Mouse (Mus musculus) cerebral cortex, adult 2 months (tissue): ENCODE measurements around the gene Gm13889.

Experiments
- WGBS: fragments of 180-500 bp; shearing (Covaris S2); methylation state at CpG from one replicate; pipeline ENCODE4 v1.1.7; 2018; 5-methylcytosine and 5-hydroxymethylcytosine counted together

The Gm13889 gene

DNA sequence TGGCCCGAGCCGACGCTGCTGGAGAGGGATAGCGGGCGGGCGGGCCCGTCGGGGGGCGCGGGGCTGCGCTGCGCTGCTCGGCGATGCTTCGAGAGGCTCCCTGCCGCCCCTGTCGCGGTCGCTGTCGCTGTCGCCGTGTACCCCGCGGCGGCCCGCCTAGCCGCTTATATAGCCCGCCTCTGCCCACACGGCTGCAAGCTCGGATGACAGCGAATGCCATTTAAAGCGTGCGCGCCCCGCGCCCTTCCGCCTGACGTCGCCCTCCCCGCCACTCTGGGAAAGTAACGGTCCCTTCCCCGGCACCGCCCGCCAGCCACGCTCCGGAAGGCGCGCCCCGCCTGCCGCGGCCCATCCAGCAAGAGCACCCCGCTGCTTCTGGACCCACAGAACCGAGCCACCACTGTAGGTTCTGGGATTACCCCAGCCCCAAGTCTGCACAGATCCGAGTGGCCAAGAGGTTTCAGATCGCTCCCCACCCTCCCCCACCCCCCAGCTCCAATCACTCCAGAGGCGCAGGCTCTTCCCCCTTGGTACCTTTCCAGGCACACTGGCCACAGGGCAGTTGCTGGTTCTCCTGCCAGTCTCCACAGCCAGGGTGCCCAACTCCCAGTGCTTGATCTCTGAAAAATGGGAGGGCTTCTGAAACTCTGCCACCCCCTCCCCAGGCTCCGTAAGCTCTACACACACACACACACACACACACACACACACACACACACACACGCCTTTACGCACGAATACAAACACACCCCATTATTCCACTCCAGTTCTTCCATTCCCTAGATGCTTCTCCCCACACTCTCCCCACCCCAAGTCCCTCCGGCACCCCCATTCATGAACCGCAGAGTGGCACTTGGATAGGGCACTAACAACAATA lies at the start of gene Gm13889:
Gene Gm13889 (minus strand): TSS at position 294 of the 877 bp plus-strand sequence.
- WGBS: 4% methylated on average over 61 of the region's 62 CpGs

DNA sequence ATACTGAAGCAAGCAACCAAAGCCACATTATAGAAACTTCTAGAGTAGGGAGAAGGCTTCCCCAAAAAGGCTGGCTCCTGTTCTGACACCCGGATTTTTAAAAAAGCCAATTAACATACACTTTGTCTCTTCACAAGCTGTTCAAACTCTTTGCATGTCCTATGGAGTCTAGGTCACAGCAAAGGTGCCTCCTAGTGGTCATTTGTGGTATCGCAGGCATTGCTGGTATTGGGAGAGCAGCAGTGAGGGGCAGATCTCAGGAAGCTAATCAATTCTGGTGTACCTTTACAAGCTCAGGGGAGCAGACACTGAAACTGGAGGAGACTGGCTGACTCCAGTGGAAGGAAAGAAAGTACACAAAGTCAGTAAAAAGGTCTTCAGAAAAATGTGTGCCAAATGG lies 45.3 kb upstream of the Gm13889 start:
- 1% methylated on average over 2 of the region's 2 CpGs for WGBS

DNA sequence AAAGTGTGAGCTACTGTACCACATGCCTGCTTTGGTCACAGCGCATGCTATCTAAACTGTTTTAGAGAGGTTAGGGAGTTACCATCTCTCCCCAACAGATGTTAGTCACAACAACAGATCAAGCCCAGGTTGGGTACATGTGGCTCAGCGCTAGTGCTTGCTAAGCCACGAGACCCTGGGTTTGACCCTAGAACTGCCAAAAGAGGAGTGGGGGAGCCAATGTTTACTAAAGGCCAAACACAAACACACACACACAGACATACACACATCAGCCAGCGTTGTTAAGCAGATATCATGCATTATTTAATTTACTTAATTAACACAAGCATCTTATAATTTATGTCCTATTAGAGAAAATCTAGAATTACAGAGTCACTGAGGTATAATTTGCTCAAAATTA lies 44.9 kb upstream of the Gm13889 start:
- 71% methylated on average over 4 of the region's 4 CpGs for WGBS

GRCm38 (mm10) chr2:94001411-94001810 lies 44.4 kb upstream of the Gm13889 start:
- 86% methylated on average over 6 of the region's 6 CpGs for WGBS

DNA sequence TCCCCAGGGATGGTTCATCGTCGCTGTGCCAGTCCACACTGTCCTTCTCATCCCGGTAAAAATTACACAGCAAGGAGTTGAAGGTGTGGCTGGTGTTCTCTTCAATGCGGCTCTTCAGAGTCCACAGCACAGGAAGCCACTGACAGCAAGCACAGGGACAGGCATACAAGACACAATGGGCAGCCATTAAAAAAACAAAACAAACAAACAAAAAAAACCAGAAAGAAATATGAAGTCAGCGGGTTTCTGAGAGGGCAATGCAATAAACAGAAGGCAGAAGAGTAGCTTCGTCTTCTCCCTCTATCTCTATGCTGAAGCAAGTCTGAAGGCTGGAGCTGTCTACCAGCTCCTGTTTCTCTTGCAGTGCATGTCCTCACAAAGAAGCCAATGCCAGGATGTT lies 39.3 kb upstream of the Gm13889 start, which contains the start of gene Gm27027:
Gene Gm27027 (minus strand): TSS at position 101 of the 400 bp plus-strand sequence.
- WGBS: 88% methylated on average over 6 of the region's 6 CpGs

DNA sequence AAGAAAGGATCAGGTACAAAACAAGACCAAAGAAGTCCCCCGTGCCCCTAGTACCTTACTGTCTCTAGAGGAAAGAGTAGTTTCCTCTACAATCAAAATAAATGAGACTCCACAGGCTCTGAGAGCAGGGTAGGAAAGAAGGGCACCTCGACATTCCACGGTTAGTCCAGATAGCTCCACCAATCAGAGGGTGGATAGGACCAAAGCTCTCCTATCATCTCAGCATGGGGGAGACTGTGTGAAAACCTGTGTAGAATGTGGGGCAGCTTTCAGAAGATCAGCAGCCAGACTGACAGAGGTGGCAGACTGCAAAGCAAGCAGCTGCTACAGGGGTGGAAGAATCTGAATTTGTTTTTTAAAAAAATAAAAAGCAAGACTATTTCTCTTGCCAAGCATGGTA lies 35.8 kb upstream of the Gm13889 start:
- WGBS: 25% methylated on average over 3 of the region's 3 CpGs

- WGBS: 21% methylated on average over 5 of the region's 5 CpGs
These were observed 35.3 kb upstream of the Gm13889 start for GRCm38 (mm10) chr2:93992259-93992658.

DNA sequence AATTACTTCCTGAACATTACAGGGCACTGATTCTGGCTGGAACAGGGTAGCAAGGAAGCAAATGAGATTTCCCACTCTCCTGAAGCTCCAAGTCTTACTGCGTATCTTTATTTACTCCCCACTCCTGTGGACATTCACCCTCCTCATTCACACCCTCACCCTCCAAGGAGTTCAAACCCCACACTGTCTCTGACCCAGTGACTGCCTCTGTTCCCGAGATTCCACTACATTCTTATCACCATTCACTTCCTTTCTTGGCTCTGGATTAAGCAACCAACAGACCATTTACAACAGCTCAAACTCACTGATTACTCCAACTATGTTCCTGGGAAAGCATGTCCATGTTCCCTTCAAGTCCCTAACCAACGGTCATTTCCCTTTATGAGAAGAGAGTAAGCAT lies 34.3 kb upstream of the Gm13889 start:
- 80% methylated on average over 3 of the region's 3 CpGs for WGBS

- 93% methylated on average over 2 of the region's 2 CpGs for WGBS
These were observed 31.4 kb upstream of the Gm13889 start for GRCm38 (mm10) chr2:93988440-93988839.

DNA sequence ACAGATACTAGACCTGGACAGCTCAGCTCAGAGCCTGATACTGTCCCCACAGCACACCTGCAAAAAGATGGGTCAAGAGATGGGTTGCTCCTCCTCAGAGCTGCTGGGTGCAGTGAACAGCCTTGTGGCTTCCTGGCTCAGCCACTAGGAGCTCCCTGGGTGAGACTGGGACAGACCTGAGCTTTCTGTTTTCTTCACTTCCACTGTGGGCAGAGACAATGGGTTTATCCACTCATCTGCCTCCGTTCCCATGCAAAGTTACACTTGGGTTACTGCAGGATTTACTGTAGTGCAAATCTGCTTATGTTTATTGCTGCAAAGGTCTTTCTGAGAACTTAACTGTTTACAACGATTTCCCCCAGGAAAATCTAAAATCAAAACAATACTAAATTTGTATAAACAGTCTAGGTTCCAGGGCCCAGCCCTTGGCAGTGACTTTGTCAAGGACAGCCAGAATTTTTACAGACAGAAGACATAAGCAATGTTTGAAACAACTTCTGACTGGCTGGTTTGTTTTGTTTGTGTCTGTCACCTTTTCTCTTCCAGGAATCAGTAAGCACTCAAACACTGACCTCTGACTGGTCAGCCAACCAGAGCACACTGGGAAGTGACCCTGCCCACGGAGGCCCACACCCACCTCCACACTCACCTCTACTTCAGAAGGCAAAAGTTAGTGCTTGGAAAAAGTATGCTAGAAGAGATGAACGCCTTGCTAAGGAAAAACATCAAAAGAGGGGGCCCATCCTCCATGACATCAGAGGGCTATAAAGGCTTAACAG lies 25.6 kb upstream of the Gm13889 start:
- 76% methylated on average over 4 of the region's 4 CpGs for WGBS

GRCm38 (mm10) chr2:93979249-93980120 lies 22.5 kb upstream of the Gm13889 start:
- 72% methylated on average over 7 of the region's 7 CpGs for WGBS

DNA sequence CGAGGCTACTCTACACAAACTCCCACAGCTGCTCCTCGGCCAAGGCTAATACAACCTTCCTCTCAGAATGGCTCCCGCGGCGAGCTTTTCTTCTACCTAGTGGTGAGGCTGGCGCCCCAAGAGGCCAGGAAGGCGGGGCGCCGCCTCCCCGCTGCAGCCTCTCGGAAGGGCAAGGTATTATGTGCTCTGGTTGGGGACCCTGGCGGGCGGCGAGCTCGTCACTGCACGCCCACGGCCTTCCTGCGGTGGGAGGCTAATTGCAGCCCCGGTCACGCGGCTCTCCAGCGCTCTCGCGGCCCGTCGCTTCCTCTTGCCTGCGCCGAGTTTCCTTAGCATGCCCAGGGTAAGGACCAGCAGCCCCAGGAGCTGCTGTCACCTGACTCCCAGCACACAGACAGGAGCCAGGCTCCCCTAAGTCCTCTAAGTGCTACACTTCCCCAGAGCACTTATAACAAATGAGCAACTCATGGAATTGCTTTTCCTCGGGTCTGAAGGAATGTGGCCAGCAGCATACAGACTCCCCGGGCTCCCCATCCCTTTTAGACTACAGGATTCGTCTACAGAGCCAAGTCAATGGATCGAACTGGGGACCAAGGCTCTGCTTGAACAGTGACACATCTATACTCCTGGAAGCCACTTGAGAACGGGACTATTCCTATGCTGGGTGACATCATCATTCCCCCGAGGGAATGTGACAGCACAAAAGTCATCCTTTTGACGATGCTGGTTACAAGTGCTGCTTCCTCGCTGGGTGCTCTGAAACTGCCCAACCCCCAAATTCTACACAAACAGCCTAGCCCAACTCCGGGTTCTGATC lies 19.6 kb upstream of the Gm13889 start:
- 2% methylated on average over 37 of the region's 37 CpGs for WGBS

DNA sequence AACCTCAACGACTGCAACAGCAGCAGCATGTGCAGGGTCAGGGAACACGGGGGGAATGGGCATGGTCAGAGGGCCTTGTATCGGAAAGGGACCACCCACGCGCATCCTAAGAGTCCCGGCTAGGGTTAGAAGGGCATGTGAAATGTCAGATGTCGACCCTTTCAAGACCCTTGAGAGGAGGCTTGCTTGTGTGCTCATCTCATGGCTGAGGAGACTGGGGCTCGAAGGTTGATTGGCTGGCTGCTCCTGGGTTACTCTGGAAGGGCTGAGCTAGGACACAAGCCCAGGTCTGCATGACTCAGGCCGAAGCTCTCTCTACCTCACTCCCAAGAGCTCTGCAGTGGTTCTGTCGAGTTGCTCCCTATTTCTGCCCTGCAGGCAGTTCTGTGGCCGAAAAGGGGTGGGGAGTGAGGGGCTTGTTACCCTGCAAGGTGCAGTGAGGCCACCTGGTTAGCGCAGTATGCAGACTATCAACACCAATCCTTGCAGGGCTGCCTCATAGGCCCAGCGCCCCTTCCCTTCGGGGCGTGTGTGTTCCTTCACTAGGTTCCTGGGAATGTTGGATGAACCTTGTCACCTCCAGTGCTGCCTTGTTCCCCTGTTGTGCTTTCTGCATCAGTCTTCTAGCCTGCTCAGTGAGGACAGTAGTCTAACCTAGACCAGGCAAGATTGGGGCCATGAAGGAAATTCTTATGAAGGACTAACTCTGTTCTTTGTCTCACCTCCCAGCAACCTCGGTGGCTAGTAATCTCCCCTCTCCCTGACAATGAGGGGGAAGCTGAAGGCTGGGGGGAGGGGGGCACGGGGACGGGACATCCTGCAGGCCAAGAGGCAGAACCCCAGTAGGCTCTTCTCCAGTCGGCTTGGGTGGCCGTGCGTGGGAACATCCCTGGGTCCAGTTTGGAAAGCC lies 18.8 kb upstream of the Gm13889 start:
- 49% methylated on average over 21 of the region's 21 CpGs for WGBS

DNA sequence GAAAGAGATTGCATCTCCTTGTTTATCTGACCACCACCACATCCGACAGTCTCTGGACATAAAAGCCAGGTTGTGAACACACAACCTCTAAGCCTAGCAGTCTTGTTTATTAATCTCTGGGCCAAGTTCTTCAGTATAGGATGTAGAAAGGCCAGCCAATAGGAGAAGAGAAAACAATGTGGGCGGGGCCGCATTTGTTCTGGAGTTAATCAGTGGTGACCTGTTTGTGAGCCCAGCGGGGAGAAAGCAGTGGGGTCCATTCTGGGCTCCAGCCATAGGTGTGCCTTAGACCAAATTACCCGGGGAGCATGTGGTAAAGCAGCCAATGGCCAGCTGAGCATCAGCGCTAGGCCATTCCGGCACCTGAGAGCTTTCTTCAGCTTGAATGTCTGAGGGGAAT lies 18.0 kb upstream of the Gm13889 start:
- WGBS: 74% methylated on average over 7 of the region's 7 CpGs

DNA sequence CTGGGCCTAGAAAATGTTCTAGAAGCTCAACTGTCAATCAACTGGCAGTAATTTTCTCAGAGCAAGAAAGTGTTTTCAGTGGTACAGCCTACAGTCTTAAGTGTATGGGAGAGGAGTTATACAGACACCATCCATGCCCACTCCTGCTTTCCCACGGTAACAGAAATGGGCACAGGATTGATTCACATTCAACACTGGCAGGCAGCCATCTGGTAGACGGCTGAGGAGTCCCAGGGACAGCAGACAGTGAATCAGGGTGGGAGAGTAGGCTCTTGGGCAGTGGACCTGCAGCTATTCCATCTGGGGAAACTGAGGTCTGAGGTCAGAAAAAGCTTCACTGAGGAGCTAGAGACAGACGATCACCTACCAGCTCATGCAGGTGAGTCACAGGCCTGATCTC lies 14.6 kb upstream of the Gm13889 start:
- WGBS: 38% methylated on average over 3 of the region's 3 CpGs

- WGBS: 37% methylated on average over 7 of the region's 7 CpGs
These were observed 7.6 kb upstream of the Gm13889 start for GRCm38 (mm10) chr2:93964494-93965160.

DNA sequence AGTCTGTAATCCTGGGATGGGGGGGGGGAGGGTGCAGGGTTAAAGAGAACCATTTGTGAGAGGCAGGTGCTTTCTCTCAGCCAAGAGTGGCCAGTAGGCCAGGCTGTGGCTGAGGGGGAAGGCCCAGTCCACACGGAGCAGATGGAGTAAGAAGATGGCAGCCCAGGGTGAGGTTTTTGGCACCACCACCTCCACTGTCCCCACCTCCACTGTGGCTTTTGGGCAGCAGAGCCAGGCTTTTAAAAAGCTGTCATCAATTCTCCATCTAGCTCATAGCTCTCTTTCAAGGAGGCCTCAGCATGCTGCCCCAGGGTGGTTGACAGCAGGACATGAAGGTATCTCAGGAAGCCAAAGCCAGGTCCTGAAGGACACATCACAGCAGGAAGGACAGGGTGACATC lies 6.8 kb upstream of the Gm13889 start:
- 54% methylated on average over 1 of the region's 1 CpGs for WGBS

DNA sequence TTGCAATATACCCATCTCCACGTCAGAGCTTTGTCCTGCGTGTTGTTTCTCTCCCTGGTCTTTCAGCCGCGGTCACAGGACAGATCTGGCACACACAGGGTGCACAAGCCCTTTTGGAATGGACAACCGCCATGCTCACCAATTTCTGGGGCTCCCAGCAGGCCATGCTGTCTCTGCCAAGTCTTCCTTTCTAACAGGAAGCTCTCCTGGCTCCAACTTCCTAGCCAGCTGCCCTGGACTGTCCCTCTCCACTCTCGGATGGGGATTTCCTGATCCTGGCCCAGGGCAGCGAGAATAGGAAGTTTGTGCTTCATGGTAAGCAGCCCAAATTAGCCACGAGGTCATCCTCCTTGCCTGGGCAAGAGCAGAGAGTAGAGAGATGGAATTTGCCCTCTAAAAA lies 4.7 kb upstream of the Gm13889 start:
- 62% methylated on average over 8 of the region's 8 CpGs for WGBS

DNA sequence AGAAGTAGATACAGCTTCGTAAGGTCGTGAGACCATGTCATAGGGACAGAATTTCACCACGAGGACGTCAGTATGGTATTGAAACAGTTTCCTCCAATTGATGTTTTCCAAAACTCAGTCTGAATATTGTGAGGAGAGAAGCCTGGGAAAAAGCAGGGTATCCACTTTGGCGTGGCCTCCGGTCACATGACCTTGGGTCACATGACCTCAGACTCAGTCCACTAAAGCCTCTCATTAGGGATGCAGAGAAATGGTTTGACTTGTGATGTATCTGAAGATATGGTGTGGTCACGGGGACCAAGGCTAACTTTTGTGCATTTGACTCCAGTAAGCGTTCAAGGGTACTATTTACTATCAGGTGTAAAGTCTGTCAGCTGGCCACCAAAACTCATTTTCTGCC lies 2.3 kb upstream of the Gm13889 start:
- WGBS: 90% methylated on average over 8 of the region's 8 CpGs
